Mouse (Mus musculus) bone marrow, adult 2 months (tissue): ENCODE measurements at regions not wholly inside any gene's neighbourhood (a gene's known extent, or its start where the extent isn't known, plus 50 kb on each side); places are given as distances from the start of the nearest gene placed in this dataset.

Experiments used
- H3K27ac ChIP-seq: fragments of 200-500 bp; 2 replicates; pipeline ENCODE4 v1.5.1; 2012; ENCODE audit warnings: low read depth, mild to moderate bottlenecking, control low read depth, inconsistent platforms, low read length; ENCODE audit not compliant: control insufficient read depth, poor library complexity, insufficient read depth
- H3K4me1 ChIP-seq: fragments of 200-500 bp; 2 replicates; pipeline ENCODE4 v1.6.1; 2011; ENCODE audit warnings: low read length; ENCODE audit not compliant: control insufficient read depth, insufficient read depth
- H3K4me3 ChIP-seq: fragments of 200-500 bp; replicated peaks from 2 replicates; pipeline ENCODE3; 2011; ENCODE audit warnings: mild to moderate bottlenecking, low read depth, low read length, control low read depth; ENCODE audit not compliant: control insufficient read depth
- CTCF ChIP-seq: fragments of 200-500 bp; IDR thresholded peaks from 2 replicates; pipeline ENCODE4 v1.5.1; 2011; ENCODE audit warnings: low read length, control low read depth; ENCODE audit not compliant: control insufficient read depth, insufficient read depth
- POLR2A ChIP-seq: fragments of 200-500 bp; IDR thresholded peaks from 2 replicates; pipeline ENCODE4 v1.6.1; 2011; ENCODE audit warnings: low read depth, mild to moderate bottlenecking, control low read depth, low read length, borderline replicate concordance; ENCODE audit not compliant: control insufficient read depth
- WGBS: fragments of 180-500 bp; shearing (Covaris S2); methylation state at CpG from one replicate; pipeline ENCODE4 v1.1.7; 2018; 5-methylcytosine and 5-hydroxymethylcytosine counted together

- no peak overlapping the region for H3K4me3 ChIP-seq
- WGBS: 49% methylated on average over 7 of the region's 7 CpGs
- peaks cover 4% of the 10 kb centered on the region for H3K4me1 ChIP-seq
- TF ChIP-seq CTCF (no peak), POLR2A (no peak)
- peak overlapping the region; percentile 84 for H3K27ac ChIP-seq
These were observed 201.6 kb downstream of the Gm5426 start for GRCm38 (mm10) chr10:96337797-96338608.

GRCm38 (mm10) chr10:96338609-96338978 lies 202.2 kb downstream of the Gm5426 start:
- TF ChIP-seq CTCF (no peak), POLR2A (no peak)
- peaks cover 4% of the 10 kb centered on the region for H3K4me1 ChIP-seq
- whole genome bisulfite sequencing: 75% methylated on average over 2 of the region's 2 CpGs
- no peak overlapping the region for H3K27ac ChIP-seq
- H3K4me3 ChIP-seq: no peak overlapping the region

GRCm38 (mm10) chr10:96342476-96342875 lies 206.1 kb downstream of the Gm5426 start:
- Histone ChIP-seq H3K27ac (no peak overlapping the region), H3K4me1 (peaks cover 2% of the 10 kb centered on the region), H3K4me3 (no peak overlapping the region)
- TF ChIP-seq CTCF (no peak), POLR2A (no peak)
- WGBS: 75% methylated on average over 3 of the region's 3 CpGs

GRCm38 (mm10) chr10:96343666-96344065 lies 207.3 kb downstream of the Gm5426 start:
- no peak overlapping the region for H3K27ac ChIP-seq
- WGBS: 80% methylated on average over 2 of the region's 2 CpGs
- TF ChIP-seq CTCF (no peak), POLR2A (no peak)
- H3K4me3 ChIP-seq: no peak overlapping the region
- H3K4me1 ChIP-seq: no peaks in the 10 kb centered on the region; the same call in 1 of the 2 replicates

GRCm38 (mm10) chr10:96350692-96351091 lies 214.3 kb downstream of the Gm5426 start:
- H3K27ac ChIP-seq: no peak overlapping the region

GRCm38 (mm10) chr10:96351320-96351719 lies 214.9 kb downstream of the Gm5426 start:
- Histone ChIP-seq H3K27ac (no peak overlapping the region), H3K4me1 (no peaks in the 10 kb centered on the region; the same call in 1 of the 2 replicates), H3K4me3 (no peak overlapping the region)
- WGBS: 78% methylated on average over 7 of the region's 7 CpGs
- TF ChIP-seq POLR2A: no peak

More at GRCm38 (mm10) chr10:96350692-96351091, 214.3 kb downstream of the Gm5426 start:
- no peaks in the 10 kb centered on the region; the same call in 1 of the 2 replicates for H3K4me1 ChIP-seq
- no peak overlapping the region for H3K4me3 ChIP-seq
- TF ChIP-seq POLR2A: no peak
- no peak for TF ChIP-seq CTCF
- WGBS: 53% methylated on average over 4 of the region's 4 CpGs

GRCm38 (mm10) chr10:96356980-96357624 lies 220.7 kb downstream of the Gm5426 start:
- WGBS: 84% methylated on average over 1 of the region's 1 CpGs

GRCm38 (mm10) chr10:96357632-96358031 lies 221.2 kb downstream of the Gm5426 start:
- Histone ChIP-seq H3K4me3 (no peak overlapping the region), H3K27ac (no peak overlapping the region), H3K4me1 (no peaks in the 10 kb centered on the region)
- WGBS: 87% methylated on average over 5 of the region's 5 CpGs
- TF ChIP-seq CTCF (no peak), POLR2A (no peak)

More at GRCm38 (mm10) chr10:96356980-96357624, 220.7 kb downstream of the Gm5426 start:
- Histone ChIP-seq H3K4me1 (no peaks in the 10 kb centered on the region), H3K4me3 (no peak overlapping the region), H3K27ac (no peak overlapping the region)
- TF ChIP-seq POLR2A (no peak), CTCF (no peak)

- no peak for TF ChIP-seq POLR2A
- TF ChIP-seq CTCF: no peak
- 65% methylated on average over 2 of the region's 2 CpGs for WGBS
- Histone ChIP-seq H3K4me3 (no peak overlapping the region), H3K4me1 (no peaks in the 10 kb centered on the region), H3K27ac (no peak overlapping the region)
These were observed 222.6 kb downstream of the Gm5426 start for GRCm38 (mm10) chr10:96358984-96359383.
